Mouse (Mus musculus) cerebellum, postnatal 14 days (tissue): ENCODE data around the gene Atg7.
A peak's percentile ranks its signal among the peaks of the same experiment; 100 is the strongest.
"Not testable (repeated sequence)": the region's sequence is repeated elsewhere in the genome, so short reads cannot be mapped to it uniquely, and the experiment has no call there.

Experiments
- DNase-seq, 2 experiments: peaks; one replicate each; pipeline ENCODE4 v3.0.0; 2021; ENCODE audit warnings: mixed read lengths in 2 of 2

Gene Atg7

DNA sequence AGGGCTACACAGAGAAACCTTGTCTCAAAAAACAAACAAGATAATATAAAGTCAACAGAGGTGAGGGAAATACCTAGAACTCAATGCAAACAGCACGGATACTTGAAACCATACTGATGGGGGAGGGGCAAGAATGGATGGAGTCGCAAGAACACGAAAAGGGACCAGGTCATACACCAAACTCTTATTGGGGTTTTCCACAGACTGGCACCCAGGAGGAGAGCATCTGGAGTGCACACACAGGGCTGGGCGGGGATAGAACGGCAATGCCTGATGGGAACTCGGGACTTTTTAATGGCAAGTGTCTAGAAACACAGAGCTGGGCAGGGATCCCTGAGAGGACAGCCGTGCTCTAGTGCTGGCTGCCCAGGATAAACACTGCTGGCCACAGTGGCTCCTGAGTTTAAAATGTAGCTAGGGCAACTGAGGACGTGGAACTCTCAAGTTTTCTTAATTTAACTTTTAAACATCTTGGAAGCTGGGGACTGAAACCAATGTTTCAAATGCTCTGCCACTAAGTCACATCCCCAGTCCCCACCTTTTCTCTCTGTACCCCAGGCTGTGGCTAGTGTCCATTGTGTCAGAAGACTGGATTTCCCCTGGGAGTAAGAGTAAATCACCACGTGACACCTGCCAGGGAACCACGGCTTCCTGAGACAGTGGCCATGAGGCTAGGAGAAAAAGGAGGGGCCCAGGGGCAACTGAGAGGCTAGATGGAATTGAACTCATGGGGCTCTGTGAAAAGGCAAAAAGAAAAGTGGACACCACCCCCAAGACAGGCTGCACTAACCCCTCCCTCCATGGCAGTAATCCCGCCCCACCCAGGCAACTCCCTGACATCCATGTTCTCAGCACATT, 243.8 kb downstream of the Atg7 start:
- DNase-seq, result no peak

DNA sequence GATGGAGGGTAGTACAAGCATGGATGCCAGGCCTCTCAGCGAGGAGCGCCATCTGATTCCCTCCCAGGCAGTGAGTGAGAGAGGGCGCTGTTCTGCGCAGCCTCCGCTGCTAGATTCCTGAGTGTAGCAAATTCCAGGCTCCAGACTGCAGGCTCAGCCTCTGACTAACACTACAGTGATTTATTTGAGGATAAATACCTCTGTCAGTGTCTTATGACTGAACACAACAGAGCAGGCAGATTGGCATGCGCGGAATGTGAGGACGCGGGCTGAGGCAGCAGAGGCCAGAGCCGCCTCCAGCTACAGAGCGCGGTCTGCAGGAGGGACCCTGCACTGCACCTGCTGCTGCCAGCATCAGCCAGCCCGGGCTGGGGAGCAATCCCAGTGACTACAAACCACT, 246.0 kb downstream of the Atg7 start:
- peak; percentile 67 to 73 for DNase-seq

DNA sequence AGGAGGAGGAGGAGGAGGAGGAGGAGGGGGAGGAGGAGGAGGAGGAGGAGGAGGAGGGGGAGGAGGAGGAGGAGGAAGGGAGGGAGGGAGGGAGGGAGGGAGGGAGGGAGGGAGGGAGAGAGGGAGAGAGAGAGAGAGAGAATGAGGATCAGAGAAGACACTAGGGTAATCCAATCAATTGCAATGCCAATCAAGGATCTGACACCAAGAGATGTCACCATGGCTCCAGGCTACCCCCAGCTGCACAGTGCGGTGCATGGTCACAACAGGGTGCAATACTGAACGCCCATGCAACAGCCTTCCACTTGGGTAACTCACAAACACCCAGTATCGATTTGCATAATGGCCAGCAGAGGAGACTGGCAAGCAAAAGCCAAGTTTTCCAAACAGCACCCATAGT, 247.1 kb downstream of the Atg7 start:
- not testable (repeated sequence) for DNase-seq

DNA sequence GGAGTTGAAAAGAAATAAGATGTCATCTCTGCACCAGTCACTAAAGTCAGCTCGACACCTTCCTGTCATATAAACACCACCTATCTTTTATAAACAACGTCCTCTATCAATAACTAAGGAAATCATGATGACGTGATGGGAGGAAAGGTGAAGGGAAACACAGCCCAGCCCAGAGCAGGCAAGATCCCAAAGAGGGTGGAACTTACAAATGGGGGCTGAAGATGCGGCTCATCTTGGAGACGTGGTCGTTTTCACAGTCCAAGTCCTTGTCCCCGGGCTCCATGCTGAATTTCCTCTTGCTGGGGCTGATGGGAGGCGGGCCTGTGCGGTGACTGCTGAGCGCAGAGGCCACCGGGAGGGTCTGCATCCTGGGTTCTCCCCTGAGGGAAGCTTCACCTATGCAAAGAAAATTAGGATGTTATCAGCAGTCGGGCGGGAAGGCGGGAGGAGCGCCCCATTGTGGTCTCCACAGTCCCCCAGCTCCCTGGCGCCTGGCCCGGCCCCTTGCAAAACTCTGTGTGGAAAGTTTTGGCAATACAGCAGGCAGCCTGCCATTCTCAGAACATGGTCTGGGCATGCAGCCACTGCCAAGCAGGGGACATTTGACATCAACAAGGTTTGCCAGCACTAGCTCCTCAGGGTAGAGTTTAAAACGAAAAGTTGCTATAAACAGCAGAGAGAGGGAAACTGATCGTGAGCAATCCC, 247.7 kb downstream of the Atg7 start:
- DNase-seq, result peak; percentile 89 to 91

DNA sequence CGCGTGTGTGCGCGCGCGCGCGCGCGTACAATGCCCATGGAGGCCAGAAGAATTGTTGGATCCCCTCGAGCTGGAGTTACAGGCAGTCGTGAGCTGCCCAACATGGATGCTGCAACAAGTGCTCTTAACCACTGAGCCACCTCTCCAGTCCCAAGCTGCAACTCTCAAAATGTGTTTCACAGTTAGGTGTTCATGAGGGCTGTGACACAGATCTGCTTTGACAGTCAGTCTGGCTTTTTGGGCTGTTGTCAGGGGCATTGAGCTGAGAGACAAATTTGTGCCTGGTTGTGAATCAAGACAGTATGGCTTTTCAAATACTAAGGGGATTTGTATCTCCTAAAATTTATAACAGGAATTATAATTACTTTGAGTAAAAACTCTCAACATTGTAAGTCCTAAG, 248.4 kb downstream of the Atg7 start:
- DNase-seq, result no peak

DNA sequence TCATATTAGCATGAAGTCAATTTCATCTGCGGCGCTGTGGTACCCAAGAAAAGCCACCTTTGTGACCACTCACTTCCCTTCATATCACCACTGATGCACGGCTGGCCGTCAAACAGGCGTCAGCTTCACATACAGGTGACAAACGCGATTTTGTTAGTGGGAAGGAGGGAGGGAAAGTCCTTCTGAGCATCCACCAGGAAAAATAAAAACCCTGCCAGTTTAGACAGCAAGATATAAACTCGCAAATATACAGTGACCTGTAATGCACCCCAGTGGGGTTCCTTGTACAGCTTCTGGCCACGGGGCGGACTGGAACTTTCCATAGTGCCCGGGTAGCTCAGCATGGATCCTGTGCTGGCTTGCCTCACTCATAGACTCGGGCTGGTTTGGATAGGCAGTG, 248.9 kb downstream of the Atg7 start:
- no peak for DNase-seq

DNA sequence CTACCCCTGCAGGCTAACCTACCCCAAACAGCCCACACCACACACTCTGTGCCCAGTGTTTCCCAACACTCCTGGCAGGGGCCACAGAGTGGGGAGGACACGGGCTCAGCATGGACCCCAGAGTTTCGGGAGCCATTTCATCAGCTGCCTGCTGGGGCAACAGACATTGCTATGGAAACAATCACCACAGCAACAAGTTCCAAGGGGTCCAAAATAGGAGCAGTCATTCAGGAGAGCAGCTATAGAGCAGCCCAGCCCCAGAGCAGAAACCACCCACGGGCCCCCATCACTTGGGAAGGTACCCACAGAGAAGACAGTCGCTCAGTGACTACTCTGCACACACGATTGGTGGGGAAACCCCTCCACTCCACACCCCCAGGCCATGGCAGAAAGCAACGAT, 249.5 kb downstream of the Atg7 start:
- peak; percentile 49 to 50 for DNase-seq

DNA sequence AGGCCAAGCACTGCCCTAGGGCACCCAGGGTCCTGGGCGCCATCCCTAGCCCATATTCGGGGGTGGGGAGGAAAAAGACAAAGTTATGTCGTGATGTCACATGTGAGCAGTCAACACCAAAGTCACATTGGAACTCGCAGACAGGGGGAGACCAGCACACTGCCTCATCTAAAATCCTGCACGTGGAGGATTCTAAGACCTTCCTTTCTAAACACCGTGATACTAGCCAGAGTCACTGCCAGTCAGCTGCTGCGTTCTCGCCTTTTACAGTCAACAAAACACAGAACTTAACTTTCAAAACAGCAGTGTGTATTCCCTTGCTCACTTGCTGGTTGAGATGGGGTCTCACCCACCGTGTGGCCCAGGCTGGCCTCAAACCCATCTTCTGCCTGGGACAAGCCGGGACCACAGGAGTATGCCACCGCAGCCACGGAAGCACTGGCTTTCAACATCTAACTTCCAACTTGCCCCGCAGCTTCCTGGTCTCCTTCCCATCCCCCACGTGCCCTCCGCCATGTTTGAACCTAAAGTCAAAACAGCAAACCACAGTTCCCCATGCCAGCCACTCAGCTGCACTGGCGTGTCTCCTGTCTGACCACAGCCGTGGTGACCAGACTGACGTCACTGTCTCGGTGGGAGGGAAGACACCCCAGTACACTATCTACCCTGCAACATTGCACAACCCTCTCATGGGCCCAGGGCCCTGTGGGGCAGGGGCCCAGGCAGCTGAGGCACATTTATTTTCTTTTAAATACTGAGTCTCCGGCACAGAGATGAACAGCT, 250.7 kb downstream of the Atg7 start:
- no peak for DNase-seq

DNA sequence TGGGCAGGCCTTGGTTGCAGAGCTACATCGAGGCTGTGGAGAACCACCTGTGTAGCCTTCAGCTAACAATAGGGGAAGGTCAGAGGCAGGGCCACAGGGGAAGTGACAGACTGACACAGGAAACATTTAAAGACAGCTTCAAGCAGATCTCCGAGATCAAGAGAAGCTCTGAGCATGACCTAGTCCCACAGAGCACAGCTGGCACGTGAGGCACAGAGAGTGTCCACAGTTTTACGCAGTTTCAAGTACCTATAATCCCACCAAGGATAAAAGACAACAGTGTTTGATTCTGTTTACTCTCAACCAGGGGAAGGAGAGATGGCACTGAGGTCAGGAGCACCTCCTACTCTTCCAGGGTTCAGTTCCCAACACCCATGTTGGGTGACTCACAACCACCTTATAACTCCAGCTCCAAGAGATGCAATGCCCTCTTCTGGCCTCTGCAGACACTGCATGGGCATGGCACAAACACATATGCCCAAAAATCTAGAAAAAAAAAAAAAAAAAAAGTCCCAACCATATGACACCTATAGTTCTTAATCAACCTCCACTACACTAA, 251.7 kb downstream of the Atg7 start:
- DNase-seq, result no peak

DNA sequence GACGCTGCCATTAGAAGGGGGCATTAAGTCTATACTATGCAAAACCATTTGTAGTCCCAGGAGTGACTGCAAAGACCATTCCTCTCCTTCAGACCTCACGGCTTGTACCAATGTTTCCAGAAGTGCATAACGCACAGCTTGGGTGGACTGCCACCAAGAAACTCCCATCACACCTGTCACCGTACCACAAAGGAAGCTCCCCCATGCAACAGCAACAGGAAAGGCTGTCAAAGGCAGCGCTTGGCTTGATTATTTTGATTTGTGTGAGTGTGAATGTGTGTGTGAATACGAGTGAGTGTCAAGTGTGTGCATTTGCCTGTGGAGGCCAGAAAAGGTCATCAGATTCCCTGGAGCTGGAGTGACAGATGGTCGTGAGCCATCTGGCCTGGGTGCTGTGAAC, 252.3 kb downstream of the Atg7 start:
- DNase-seq, result no peak

DNA sequence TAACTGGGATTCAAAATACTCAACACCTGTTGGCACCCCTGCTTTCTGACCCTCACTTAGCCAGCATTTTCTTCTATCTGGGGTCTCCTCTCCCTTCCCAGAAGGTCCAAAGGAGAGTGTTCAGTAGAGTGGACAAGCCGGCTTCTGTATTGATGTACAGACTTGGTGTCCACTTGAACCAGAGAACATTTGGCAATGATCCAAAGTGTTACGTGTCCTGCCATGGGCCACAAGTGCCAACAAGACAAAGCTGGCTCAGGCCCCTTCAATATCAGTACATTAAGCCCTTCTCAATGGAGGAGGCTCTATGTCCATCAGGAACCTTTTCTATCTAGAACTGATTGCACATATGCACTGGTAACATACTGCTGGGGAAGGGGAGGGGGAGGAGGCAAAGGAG, 253.4 kb downstream of the Atg7 start:
- no peak for DNase-seq

DNA sequence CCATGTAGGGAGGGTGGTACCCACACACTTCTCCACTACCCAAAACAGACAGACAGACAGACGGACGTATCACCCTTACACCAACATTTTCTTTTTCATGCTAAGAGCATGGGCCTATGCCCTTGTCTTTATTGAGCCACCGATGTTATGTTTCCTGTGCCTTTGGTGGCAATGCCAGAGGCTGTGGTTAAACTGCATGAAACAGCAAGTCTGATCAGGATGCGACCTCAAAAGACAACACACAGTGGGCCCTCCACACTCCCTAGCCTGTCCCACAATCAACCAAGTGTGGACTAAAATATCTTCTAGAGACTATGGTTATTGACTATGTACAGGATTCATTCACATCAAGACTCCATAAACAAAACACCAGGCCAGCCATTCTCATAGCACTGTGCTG, 256.1 kb downstream of the Atg7 start:
- DNase-seq, result no peak

DNA sequence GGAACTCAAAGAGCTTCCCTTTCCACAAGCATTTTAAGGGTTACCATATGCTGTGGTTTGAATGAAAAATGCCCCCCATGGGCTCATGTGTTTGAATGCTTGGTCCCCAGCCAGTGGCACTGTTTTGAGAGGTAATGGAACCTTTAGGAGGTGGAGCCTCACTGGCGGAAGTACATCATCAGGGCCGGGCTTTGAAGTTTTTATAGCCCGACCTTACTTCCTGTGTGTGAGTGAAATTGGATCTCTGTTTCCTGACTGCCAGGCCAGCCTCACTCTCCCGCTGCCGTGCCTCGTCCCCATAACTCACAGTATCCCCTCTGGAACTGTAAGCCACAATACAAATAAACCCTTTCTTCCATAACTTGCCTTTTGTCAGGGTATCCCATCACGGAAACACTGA, 256.8 kb downstream of the Atg7 start:
- DNase-seq, result no peak

DNA sequence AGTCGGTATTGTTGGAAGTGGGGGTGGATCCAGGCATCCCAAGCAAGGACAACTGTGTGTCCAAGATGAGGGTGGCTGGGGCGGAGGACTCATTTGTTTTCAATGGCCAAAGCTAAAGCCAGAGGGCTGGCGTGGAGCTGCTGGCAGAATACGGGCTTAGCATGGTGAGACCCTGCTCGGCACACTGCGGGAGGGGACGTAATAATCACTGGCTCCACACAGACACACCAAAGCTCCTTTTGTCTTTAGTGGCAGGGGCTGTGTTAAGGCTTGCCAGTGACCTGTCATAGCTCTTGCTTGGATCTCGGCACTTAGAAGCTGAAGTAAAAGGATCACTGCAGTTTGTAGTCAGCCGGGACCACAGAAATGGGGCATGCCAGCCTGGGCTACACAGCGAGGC, 257.3 kb downstream of the Atg7 start:
- DNase-seq, result no peak

DNA sequence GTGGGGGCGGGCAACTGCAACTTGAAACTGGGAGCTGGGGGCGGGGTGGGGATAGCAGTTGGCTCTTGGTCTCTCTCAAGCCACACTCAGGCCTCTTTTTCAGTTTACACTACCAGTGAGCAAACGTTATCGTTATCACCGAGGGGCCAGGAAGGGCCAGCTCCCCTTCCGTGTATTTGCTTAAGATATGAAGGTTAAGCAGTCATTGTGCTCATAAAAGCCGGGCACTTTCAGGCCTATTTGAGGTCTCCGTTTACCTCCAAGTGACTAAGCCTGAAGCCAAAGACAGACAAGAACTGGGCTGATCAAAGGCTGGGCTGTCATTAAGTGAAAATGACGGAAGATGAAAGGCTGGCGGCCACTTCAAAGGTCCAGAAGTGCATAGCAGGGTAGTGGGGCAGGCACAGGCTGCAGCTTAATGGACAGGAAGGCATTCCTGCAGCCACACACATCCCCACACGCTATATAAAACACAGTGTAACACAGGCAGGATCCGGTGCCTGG, 258.5 kb downstream of the Atg7 start:
- no peak for DNase-seq

DNA sequence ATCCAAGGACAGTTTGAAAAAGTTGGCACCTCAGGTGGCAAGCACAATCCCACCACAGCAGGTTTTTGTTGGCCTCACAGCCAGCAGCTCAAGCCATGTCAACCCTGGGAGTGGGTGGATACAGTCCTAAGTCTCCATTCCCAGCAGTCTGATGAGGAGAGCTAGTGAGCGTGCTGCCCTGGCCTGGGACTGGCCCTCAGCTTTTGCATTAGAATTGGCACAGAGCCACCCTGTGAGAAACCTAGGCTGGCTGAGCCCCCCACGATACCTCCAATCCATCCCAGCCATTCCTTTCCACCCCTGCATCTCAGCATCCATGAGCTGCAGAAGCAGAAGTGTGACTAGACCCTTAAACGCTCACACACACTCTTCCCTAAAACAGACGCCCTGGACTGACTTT, 259.0 kb downstream of the Atg7 start:
- DNase-seq, result no peak

DNA sequence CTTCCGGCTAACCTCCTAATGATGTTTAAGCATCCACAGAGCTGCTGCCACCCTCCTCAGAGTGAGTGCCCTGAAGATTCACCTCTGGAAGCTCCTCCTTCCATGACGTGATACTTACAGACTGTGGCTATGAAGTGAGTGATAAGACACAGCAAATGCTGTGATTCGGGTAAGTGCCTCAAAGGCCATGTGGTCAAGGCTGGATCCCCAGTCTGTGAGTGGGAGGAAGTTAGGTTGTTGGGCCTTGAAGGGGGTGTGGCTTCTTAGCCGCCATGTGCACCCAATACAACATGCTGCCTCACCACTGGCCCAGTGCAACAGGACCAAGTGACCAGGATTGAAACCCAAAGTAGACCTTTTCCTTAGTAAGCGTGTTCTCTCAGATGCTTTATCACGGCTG, 261.3 kb downstream of the Atg7 start:
- DNase-seq, result no peak

DNA sequence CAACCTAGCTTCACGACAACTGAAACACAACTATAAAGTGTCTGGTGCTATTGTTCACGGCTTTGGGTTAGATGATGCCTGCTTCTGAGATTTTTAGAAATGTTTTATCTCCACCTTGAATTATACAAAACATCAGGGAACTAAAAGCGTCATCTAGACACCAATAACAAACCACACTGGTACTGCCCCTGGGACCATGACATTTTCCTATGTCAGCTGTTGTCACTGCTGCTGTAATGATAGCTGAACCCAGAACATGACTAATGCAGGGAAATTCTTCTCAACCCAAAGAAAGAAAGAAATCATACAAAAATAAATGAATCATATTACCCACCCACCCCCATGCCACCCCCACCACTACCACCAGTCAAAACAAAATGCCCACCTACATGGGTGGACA, 261.9 kb downstream of the Atg7 start:
- DNase-seq, result no peak

DNA sequence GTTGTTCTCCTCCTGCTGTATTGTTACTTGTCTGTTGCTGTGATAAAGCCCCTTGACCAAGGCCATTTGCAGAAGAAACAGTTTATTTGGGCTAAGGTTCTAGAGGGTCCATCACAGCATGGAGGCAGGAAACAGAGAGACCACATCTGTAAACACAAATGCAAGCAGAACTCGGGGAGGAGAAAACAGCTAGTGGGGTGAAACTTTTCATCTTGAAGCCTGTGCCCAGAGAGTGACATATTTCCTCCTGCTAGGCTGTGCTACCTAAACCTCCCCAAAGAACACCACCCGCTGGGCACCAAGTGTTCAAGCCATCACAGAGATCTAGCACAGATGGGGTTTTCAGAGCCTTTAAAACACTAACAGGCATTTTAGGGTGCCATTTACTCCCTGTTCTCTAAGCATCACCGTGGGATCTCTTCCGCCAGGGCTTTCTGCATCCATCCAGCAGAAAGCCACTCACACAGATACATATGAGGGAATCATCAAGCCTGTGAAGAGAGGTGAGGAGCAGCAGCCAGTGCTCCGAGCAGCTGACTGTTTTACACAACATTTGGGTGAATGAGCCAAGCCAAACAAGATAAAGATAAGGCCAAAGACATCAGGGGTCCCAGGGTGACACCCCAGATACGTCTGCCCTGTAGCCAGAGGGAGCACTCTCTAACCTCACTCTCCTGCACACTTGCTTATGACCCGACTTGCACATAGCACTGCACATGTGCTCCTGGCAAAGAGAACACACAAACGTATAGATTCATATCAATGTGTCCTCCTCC, 262.5 kb downstream of the Atg7 start:
- no peak for DNase-seq

DNA sequence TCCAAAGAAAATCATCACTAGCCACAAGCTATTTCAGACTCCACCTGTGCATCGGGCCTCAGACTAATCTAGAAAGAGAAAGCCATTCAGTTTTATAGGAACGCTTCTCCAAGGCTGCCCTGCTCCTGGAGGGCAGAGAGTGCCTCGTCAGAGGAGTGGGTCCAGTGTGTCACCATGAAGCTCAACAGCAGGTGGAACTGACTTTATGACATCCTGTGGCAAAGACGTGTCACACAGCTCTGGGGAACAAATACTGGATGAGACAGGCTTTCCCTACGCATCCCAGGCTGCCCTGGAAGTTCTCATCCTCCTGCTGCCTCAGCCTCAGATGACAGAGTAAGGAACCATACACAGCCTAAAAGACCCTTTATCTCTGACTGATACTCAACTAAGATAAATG, 263.3 kb downstream of the Atg7 start:
- DNase-seq, result no peak

DNA sequence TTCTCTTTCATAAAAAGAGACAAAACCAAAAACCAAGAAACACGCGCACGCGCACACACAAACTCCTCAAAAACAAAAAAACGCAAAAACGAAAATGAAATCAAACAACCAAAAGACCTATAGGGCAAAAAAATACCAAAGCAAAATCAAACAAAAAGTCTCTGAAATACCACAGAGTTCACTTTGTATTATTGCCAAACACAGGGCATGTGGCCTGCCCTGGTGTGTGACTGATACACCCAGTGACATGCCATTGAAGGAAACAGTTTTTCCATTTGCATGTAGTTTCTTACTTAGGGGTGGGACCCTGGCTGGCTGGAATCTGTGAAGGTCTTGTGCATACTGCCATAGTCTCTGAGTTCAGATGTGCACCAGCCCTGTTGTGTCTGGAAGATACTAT, 264.6 kb downstream of the Atg7 start:
- DNase-seq, result no peak

DNA sequence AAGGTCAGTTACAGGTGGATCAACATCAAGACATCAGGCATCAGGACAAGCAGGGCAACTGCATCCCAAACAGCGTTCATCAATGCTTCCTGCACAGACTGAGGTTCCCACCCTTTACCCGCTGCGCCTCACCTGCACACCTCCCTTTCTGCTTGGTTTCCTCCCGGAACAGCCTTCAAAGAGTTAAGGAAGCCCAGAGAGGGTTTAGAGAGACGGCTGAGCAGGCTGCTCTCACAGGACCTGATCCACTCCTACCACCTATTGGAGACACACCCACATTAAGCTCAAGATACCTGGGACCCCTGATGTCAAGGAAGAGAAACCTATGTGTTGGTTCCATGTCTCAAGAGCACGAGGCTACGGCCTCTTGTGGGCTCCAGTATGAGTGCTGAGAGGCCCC, 266.9 kb downstream of the Atg7 start:
- DNase-seq, result no peak
